Mouse (Mus musculus): ENCODE measurements around the gene Ifna15.
"Not testable (repeated sequence)": the region's sequence is repeated elsewhere in the genome, so short reads cannot be mapped to it uniquely, and the experiment has no call there.

Ifna15 gene

GRCm38 (mm10) chr4:88558145-88558544, at the start of gene Ifna15:
TSS of gene Ifna15 (minus strand) at chr4:88558245.
- DNase-seq = not testable (repeated sequence)

GRCm38 (mm10) chr4:88603276-88603675, 45.2 kb upstream of the Ifna15 start, which contains the start of gene Ifna12:
TSS of gene Ifna12 (minus strand) at chr4:88603376.
- DNase-seq = no peak

DNA sequence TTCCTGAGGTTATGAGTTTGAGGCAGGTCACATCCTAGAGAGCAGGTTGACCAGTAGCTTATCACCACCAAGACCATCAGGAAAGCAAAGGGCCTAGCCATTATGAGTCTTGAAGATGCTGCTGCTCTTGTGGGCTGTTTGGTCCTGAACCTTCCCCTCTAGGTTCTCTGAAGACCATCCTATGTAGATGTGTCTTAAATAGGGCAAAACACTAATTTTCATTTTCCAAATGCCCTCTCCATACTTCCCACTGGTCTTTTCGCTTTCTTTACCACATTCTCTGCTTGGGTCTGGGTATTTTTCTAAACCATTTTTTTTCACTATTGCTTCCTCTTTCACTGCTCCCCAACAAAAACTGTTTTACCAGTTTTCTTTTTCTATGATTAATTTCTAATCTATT, 34.2 kb upstream of the Ifna15 start, which contains the start of gene Ifna9:
Ifna9 (minus strand) TSS at position 101 of the 400 bp plus-strand sequence.
- no peak for DNase-seq

DNA sequence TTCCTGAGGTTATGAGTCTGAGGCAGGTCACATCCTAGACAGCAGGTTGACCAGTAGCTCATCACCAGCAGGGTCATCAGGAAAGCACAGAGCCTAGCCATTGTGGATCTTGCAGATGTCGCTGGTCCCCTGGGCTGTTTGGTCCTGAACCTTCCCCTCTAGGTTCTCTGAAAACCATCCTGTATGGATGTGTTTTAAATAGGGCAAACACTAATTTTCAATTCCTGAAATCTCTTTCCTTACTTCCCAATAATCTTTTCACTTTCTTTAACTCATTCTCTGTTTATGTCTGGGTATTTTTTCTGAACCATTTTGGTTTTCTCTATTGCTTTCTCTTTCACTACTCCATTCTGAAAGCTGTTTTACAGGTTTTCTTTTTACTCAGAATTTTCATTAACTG, 13.7 kb upstream of the Ifna15 start, which contains the start of gene Ifna14:
Ifna14 (minus strand) TSS at position 101 of the 400 bp plus-strand sequence.
- DNase-seq = no peak

DNA sequence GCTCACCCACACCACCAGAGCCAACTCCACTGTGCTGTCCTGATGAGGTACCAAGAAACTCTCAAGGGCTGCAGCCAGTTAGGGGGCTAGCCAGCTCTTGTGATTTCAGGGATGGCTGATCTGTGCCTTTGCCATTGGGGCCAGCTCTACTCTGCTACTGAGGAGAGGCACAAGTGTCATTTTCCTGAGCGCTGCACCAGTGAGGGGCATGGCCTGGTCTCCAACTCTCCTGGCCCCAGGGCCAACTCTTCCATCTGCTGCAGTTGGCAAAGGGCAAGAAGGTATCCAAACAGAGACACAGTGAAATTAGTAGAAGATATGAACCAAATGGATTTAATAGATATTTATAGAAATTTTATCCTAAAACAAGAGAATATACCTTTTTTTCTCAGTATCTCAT, 3.7 kb upstream of the Ifna15 start:
- no peak for DNase-seq

GRCm38 (mm10) chr4:88550161-88550945, 7.7 kb downstream of the Ifna15 start:
- peak; percentile 58 to 76 for DNase-seq

DNA sequence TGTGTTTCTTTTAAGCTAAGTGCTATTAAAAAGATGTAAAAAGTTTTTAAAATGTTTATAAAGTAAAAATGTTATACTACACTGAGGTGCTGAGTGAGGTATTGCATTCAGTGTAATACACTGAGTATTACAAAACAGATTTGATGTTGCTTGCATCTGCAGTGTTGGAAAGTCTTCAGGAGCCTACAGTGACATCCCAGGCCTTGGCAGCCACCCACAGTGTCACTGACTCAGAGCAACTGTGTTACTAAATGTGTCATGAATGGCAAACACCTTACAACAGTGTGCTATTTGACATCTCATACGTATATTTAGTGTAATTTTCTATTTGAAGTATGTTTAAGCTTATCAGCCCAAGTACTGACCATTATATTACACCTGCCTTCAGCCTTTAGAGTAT, 10.1 kb downstream of the Ifna15 start:
- no peak for DNase-seq

DNA sequence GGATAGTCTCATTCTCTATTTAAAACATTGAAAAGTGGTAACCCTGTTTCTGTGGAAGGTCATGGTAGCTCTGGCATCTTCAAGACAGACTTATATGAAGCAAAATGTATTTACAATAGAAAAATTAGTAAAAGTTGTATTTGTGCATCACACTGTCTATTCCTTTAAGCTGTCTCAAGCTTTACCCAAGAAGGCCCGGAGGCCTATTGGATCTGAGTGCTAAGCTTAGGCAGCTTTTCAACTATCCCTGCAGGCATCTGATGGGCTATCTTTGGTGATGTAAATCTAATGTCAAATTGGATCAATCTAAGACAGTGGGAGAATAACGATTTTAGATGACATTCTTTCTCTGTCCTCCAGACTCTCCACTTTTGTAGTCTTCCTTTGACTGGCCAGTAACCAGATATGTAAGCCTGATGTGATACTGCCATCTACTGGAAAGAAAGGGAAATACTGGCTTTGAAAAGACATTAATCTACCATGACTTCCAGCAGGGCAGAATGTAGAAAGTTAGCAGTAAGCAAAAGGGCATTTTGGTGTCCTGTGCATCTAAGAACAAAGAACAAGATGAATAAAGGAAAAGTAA, 14.3 kb downstream of the Ifna15 start:
- DNase-seq = no peak

- no peak for DNase-seq
Measured at GRCm38 (mm10) chr4:88537328-88537727, 20.7 kb downstream of the Ifna15 start.

GRCm38 (mm10) chr4:88536640-88537039, 21.4 kb downstream of the Ifna15 start:
- DNase-seq = no peak

- no peak for DNase-seq
Measured at GRCm38 (mm10) chr4:88535742-88536141, 22.3 kb downstream of the Ifna15 start.

GRCm38 (mm10) chr4:88534903-88535302, 23.1 kb downstream of the Ifna15 start:
- no peak for DNase-seq

- no peak for DNase-seq
Measured at GRCm38 (mm10) chr4:88533499-88533898, 24.5 kb downstream of the Ifna15 start.

DNA sequence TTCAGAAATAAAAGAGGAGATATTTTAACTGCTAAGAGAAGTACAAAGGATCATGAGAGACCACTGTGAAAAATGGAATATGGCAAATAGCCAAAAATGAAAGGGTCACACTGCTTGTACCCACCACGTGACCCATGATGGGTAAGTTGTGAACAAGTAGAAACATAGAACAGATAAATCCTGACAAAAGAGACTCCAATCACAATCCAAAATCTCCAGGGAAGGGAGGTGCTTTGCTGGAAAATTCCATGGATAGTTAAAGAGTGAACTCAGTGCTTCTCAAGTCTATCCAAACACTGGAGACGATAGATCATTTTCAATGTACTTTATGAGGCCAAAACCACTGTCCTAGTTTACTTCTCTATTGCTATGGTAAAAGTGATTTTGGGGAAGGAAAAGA, 27.2 kb downstream of the Ifna15 start:
- no peak for DNase-seq

GRCm38 (mm10) chr4:88530271-88530670, 27.8 kb downstream of the Ifna15 start:
- no peak for DNase-seq

GRCm38 (mm10) chr4:88526379-88527049, 31.5 kb downstream of the Ifna15 start:
- DNase-seq = no peak

DNA sequence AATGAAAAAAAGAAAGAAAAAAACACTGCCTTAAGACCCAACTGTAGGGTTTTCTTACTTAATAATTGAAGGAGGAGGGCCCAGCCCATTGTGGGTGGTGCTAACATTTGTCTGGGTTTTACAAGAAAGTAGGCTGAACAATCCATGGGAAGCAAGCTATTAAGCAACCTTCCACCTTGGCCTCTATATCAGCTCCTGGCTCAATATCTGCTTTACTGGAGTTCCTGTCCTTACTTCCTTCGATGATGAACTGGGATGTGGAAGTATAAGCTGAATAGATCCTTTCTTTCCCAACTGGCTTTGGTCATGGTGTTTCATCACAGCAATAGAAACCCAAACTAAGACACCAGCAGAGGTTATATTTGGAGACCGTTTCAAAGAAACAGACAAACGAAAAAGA, 32.7 kb downstream of the Ifna15 start:
- DNase-seq = no peak

GRCm38 (mm10) chr4:88523241-88523640, 34.8 kb downstream of the Ifna15 start:
- no peak for DNase-seq

GRCm38 (mm10) chr4:88522674-88523073, 35.4 kb downstream of the Ifna15 start, which contains the start of gene Ifnb1:
TSS of gene Ifnb1 (minus strand) at chr4:88522774.
- no peak for DNase-seq

DNA sequence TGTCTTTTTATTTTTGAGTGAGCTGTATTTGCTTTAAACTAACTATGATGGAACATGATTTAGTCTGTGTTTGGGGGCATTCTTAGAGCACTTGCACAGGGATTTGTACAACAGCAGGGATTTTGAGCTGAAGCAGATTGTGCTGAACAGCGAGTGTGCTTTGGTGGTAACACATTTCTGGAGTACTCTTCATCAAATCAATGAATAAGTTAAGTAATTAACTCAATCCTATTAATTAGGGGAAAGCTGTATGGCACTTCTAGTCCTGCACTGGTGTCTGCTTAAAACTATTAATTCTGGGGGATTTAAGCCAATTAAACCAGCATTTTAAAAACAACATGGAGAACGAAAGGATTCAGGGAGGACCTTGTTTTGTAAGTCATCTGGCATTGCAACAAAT, 40.1 kb downstream of the Ifna15 start:
- no peak for DNase-seq

DNA sequence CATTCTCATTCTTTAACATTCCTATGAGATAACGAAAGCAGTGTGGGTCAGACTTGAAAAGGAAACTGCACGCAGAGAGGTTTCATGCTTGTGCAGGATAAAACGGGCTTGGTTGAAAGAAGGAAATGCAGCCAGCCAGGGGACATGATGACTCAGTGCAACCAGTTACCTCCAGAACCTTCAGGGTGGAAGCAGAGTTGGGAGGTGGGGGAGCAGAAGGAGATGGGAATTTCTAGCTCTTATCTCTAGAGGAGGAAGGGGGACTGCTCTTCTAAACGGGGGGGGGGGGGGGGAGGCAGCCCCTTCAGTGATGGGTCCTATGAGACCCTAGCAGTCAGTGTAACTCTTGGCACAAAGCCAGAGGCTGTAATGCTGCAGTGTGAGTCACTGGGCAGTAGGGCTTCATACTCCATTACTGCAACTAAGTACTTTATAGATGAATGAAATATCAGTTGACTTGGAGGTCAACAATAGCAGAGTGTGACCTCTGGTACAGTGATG, 42.3 kb downstream of the Ifna15 start:
- DNase-seq = no peak

GRCm38 (mm10) chr4:88515250-88515649, 42.8 kb downstream of the Ifna15 start:
- DNase-seq = no peak

- DNase-seq = peak; percentile 10 to 40
Measured at GRCm38 (mm10) chr4:88514403-88514802, 43.6 kb downstream of the Ifna15 start.

All from spleen, adult 18-20 months (tissue).